Mouse (Mus musculus) intestine, embryonic 16.5 days (tissue): ENCODE results near the gene Limch1. TPM values are rescaled to one million over a fixed set of nuclear protein-coding genes. Genes with fewer than 3 reads are reported as not detected.

Experiments
- ATAC-seq: fragments of 200-750 bp; cut with Nextera tagmentation; 2 replicates; pipeline ENCODE4 v1.8.0; 2017; ENCODE audit warnings: moderate TSS enrichment, moderate library complexity
- H3K27ac ChIP-seq: fragments of 300-500 bp; sonication (generic); 2 replicates; pipeline ENCODE4 v1.5.1; 2014; ENCODE audit warnings: mild to moderate bottlenecking, low read length
- H3K27me3 ChIP-seq: fragments of 300-500 bp; sonication (generic); replicated peaks from 2 replicates; pipeline ENCODE4 v1.6.1; 2014; ENCODE audit warnings: low read length, control low read depth, mixed read lengths; ENCODE audit not compliant: control insufficient read depth, insufficient read depth
- H3K36me3 ChIP-seq: fragments of 300-500 bp; sonication (generic); 2 replicates; pipeline ENCODE4 v1.6.1; 2014; ENCODE audit warnings: low read length, control low read depth; ENCODE audit not compliant: control insufficient read depth, insufficient read depth
- H3K4me1 ChIP-seq: fragments of 300-500 bp; sonication (generic); 2 replicates; pipeline ENCODE4 v1.6.1; 2014; ENCODE audit warnings: low read length, control low read depth, mixed read lengths; ENCODE audit not compliant: control insufficient read depth, insufficient read depth
- H3K4me2 ChIP-seq: fragments of 300-500 bp; sonication (generic); 2 replicates; pipeline ENCODE4 v1.6.1; 2014; ENCODE audit warnings: low read depth, low read length, control low read depth
- H3K4me3 ChIP-seq: fragments of 300-500 bp; sonication (generic); 2 replicates; pipeline ENCODE4 v1.5.1; 2014; ENCODE audit warnings: mild to moderate bottlenecking, low read length
- H3K9ac ChIP-seq: fragments of 300-500 bp; sonication (generic); 2 replicates; pipeline ENCODE4 v1.6.1; 2014; ENCODE audit warnings: low read depth, low read length
- H3K9me3 ChIP-seq: fragments of 300-500 bp; sonication (generic); 2 replicates; pipeline ENCODE4 v1.6.1; 2016; ENCODE audit warnings: low read length, control low read depth; ENCODE audit not compliant: control insufficient read depth
- WGBS: fragments of 180-500 bp; shearing (Covaris S2); extraction: QIAGEN DNeasy Blood & Tissue Kit; methylation state at CpG from one replicate; pipeline ENCODE4 v1.1.7; 2014; 5-methylcytosine and 5-hydroxymethylcytosine counted together
- polyA plus RNA-seq: library from polyadenylated mRNA; unstranded; fragments of >200 nt; fragmentation: Nextera tagmentation; extraction: Ambion mirVana; gene quantifications from 2 replicates; pipeline ENCODE4 v1.2.1, GENCODE M21; 2015

Limch1 gene
- polyA plus RNA-seq, 1 experiment from 2014 or later, result 8.5 TPM

DNA sequence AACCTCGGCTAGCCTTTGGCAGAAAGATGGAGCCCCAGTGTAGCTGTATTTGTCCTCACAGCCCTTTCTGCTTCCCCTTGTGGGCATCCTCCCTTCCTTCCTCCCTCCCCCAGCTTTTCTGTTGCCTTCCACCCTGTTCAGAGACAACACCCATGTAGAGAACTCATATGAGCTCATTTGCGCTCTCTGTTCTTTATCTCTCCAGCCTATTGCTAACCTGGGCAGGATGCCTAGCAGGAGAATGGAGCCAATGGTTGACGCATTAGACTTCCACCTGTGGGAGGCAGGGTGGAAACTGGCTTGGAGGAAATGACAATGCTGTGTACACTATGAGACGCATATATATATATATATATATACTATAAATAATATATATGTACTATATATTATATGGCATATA lies 126.4 kb downstream of the Limch1 start:
- Histone ChIP-seq H3K27me3 (no peaks in the 10 kb centered on the region), H3K9ac (no peak overlapping the region), H3K9me3 (no peaks in the 10 kb centered on the region), H3K4me3 (no peak overlapping the region), H3K4me2 (no peak overlapping the region), H3K4me1 (no peaks in the 10 kb centered on the region), H3K36me3 (no peaks in the 10 kb centered on the region), H3K27ac (no peak overlapping the region)
- 91% methylated on average over 4 of the region's 4 CpGs for WGBS
- no peak for ATAC-seq

GRCm38 (mm10) chr5:66872681-66873080 lies 127.1 kb downstream of the Limch1 start:
- H3K27ac ChIP-seq, result no peak overlapping the region
- 93% methylated on average over 6 of the region's 6 CpGs for WGBS
- no peak overlapping the region for H3K9ac ChIP-seq
- no peak overlapping the region for H3K4me2 ChIP-seq
- H3K9me3 ChIP-seq, result no peaks in the 10 kb centered on the region
- H3K36me3 ChIP-seq, result no peaks in the 10 kb centered on the region
- no peak for ATAC-seq
- H3K4me3 ChIP-seq, result no peak overlapping the region
- H3K27me3 ChIP-seq, result no peaks in the 10 kb centered on the region
- no peaks in the 10 kb centered on the region for H3K4me1 ChIP-seq

- Histone ChIP-seq H3K4me2 (no peak overlapping the region), H3K27ac (no peak overlapping the region), H3K4me1 (no peaks in the 10 kb centered on the region), H3K9me3 (no peaks in the 10 kb centered on the region), H3K4me3 (no peak overlapping the region), H3K36me3 (no peaks in the 10 kb centered on the region), H3K9ac (no peak overlapping the region), H3K27me3 (no peaks in the 10 kb centered on the region)
- 59% methylated on average over 10 of the region's 10 CpGs for WGBS
- ATAC-seq, result no peak
These were observed 130.6 kb downstream of the Limch1 start for GRCm38 (mm10) chr5:66876018-66876805.

- Histone ChIP-seq H3K36me3 (no peaks in the 10 kb centered on the region), H3K27ac (no peak overlapping the region), H3K4me1 (no peaks in the 10 kb centered on the region), H3K4me3 (no peak overlapping the region), H3K4me2 (no peak overlapping the region), H3K9ac (no peak overlapping the region), H3K9me3 (no peaks in the 10 kb centered on the region), H3K27me3 (no peaks in the 10 kb centered on the region)
- ATAC-seq, result no peak
- WGBS, result 56% methylated on average over 5 of the region's 5 CpGs
These were observed 131.4 kb downstream of the Limch1 start for GRCm38 (mm10) chr5:66877066-66877465.

DNA sequence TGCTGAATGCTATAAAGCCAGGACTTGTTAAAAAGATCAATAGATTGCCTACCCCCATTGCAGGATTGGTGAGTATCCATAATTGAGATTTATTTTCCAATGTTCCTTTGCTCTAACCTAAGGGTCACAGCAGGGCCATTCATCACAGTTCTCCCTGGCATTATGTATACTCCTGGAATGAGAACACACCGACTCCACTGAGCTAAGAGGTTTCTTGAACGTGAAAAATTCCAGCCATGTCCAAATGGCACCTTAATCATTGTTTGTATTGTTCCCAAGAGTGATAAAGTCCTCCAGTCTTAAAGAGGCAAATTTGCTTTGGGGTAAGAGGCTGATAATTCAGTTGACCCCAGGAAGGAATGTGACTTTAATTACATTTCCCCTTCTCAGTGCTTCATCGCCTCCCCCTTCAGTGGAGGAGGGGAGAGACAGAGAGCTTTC lies 136.3 kb downstream of the Limch1 start:
- no peak overlapping the region for H3K9ac ChIP-seq
- WGBS, result 20% methylated on average over 3 of the region's 3 CpGs
- no peaks in the 10 kb centered on the region for H3K9me3 ChIP-seq
- no peaks in the 10 kb centered on the region for H3K27me3 ChIP-seq
- H3K27ac ChIP-seq, result no peak overlapping the region
- no peak for ATAC-seq
- no peak overlapping the region for H3K4me3 ChIP-seq
- no peaks in the 10 kb centered on the region for H3K4me1 ChIP-seq
- H3K36me3 ChIP-seq, result no peaks in the 10 kb centered on the region
- no peak overlapping the region for H3K4me2 ChIP-seq

GRCm38 (mm10) chr5:66882718-66883117 lies 137.1 kb downstream of the Limch1 start:
- Histone ChIP-seq H3K4me2 (no peak overlapping the region), H3K4me3 (no peak overlapping the region), H3K9ac (no peak overlapping the region), H3K27ac (no peak overlapping the region), H3K36me3 (no peaks in the 10 kb centered on the region), H3K4me1 (no peaks in the 10 kb centered on the region), H3K27me3 (no peaks in the 10 kb centered on the region), H3K9me3 (no peaks in the 10 kb centered on the region)
- WGBS, result 82% methylated on average over 13 of the region's 13 CpGs
- no peak for ATAC-seq

DNA sequence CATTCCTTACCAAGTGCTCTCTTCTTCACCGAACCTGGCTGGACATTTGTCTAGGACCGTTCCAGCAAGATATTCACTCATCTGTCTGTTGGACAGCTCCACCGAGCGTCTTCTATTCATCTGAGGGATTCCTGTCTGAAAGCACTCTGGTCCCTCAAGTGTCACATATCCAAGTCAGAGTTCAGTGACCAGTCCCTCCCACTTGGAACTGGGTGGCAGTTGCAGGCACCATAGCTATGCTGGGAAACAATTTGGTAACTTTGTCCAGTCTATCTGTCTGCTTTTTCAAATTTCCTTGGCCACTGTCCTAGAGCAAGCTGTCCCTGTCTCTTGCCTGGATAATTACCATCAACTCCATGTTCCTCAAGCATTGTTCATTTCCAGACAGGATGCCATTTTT lies 138.9 kb downstream of the Limch1 start:
- 75% methylated on average over 4 of the region's 4 CpGs for WGBS
- Histone ChIP-seq H3K9me3 (no peaks in the 10 kb centered on the region), H3K4me2 (no peak overlapping the region), H3K27me3 (no peaks in the 10 kb centered on the region), H3K36me3 (no peaks in the 10 kb centered on the region), H3K27ac (no peak overlapping the region), H3K4me1 (no peaks in the 10 kb centered on the region), H3K9ac (no peak overlapping the region), H3K4me3 (no peak overlapping the region)
- ATAC-seq, result no peak

DNA sequence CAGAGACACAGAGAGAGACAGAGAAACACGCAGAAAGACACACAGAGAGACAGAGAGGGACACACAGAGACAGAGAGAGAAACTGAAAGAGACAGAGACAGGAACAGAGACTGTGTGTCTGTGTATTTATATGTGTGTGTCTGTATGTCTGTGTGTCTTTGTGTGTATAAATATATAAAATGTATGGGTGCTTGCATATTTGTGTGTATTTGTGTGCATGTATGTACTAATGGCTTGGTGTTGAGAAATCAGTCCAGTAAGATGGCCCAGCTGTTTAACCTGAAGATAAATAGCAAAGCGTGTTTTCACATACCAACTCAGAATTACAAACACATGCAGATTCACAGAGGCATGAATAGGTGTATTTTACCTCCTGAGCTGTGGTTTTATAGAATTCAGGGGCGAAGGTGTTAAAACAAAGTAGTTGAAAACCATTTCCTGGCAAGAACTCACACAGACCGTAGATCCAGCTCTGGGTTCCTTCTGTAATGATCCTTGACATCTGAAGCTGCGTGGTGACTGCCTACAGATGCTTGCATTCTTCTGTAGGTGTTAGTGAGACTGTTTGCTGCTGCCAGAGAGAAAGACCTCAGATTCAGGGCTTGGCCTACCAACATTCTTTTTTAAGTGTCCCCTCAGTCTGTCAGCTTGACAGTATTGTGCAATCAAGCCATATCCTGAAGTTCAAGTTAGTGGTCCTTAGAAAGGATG lies 140.9 kb downstream of the Limch1 start:
- no peaks in the 10 kb centered on the region for H3K9me3 ChIP-seq
- ATAC-seq, result no peak
- H3K4me3 ChIP-seq, result no peak overlapping the region
- H3K27me3 ChIP-seq, result no peaks in the 10 kb centered on the region
- no peak overlapping the region for H3K9ac ChIP-seq
- 76% methylated on average over 5 of the region's 5 CpGs for WGBS
- no peaks in the 10 kb centered on the region for H3K36me3 ChIP-seq
- no peak overlapping the region for H3K4me2 ChIP-seq
- no peaks in the 10 kb centered on the region for H3K4me1 ChIP-seq
- H3K27ac ChIP-seq, result no peak overlapping the region

GRCm38 (mm10) chr5:66888061-66888460 lies 142.4 kb downstream of the Limch1 start:
- no peak for ATAC-seq

More at GRCm38 (mm10) chr5:66888061-66888460, 142.4 kb downstream of the Limch1 start:
- Histone ChIP-seq H3K27ac (no peak overlapping the region), H3K27me3 (no peaks in the 10 kb centered on the region), H3K4me2 (no peak overlapping the region), H3K36me3 (no peaks in the 10 kb centered on the region), H3K4me3 (no peak overlapping the region), H3K9me3 (no peaks in the 10 kb centered on the region), H3K9ac (no peak overlapping the region), H3K4me1 (no peaks in the 10 kb centered on the region)
- 79% methylated on average over 5 of the region's 5 CpGs for WGBS
